Mouse (Mus musculus): Measurements from ENCODE around the gene Relch.
"Not testable (repeated sequence)": the region's sequence is repeated elsewhere in the genome, so short reads cannot be mapped to it uniquely, and the experiment has no call there.

The Relch gene

GRCm38 (mm10) chr1:105663171-105663961 is at the start of gene Relch, which contains the start of gene Pign:
TSS of gene Relch (plus strand) at chr1:105663861.
TSS of gene Pign (minus strand) at chr1:105663677.
- peak; percentile 99 for DNase-seq (ENCODE audit: low read depth, low spot score)

DNA sequence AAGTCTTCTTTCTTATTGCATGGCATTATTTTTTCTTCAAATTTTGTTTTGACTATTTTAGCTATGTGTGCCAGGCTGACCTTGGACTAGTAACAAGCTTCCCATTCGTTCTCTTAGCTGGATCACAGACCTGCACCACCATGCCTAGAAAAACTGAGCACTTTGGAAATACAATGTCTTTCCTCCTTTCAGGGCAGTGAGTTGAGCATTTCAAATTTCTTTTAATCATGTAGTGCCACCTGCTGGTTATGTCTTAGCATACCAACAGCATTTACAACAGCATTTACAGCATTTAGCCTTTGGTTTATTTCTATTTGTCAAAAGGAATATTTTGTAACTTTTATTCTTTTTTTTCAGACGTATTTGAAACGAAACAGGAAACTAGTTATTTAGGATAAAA is 33.2 kb upstream of the Relch start:
- peak; percentile 54 for DNase-seq (ENCODE audit: low read depth, low spot score)

DNA sequence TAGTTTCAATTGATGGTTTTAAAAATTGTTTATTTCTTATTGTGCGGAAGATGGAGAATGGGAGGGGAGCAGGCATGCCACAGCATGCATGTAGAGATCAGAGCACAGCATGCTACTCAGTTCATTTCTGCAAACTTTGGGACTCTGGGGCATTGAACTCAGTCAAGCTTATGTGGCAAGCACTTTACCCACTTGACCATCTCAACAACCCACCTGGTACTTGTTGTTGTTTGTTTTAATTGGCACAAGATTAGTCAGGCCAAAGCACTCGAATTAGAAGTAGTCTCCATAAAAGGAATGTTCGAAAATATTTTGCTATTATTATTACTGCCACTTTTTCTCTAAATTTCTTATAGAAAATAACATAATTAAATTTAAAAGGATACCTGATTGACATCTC is 19.6 kb upstream of the Relch start:
- DNase-seq (ENCODE audit: low read depth, low spot score), result no peak

- DNase-seq (ENCODE audit: low read depth, low spot score), result no peak
Observed at GRCm38 (mm10) chr1:105650650-105651049, 13.0 kb upstream of the Relch start.

GRCm38 (mm10) chr1:105653981-105654380 is 9.7 kb upstream of the Relch start:
- no peak for DNase-seq (ENCODE audit: low read depth, low spot score)

DNA sequence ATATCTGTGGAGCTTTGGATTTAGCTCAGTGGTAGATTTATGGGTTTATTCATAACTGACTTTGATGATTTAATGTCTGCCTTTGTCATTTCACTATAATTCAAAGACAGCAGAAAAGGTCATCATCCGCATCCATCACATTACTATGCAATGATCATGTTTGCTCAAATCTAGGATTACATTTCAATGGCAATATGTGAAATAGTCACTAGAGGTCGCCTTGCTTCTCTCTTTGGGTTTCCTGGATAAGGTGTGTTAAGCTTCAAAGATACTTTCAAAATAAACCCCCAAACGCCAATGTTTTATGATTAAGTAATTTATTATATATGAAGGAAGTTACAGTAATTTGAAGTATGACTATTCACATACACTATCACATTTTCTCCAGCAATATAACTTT is 3.6 kb upstream of the Relch start:
- peak; percentile 68 for DNase-seq (ENCODE audit: low read depth, low spot score)

DNA sequence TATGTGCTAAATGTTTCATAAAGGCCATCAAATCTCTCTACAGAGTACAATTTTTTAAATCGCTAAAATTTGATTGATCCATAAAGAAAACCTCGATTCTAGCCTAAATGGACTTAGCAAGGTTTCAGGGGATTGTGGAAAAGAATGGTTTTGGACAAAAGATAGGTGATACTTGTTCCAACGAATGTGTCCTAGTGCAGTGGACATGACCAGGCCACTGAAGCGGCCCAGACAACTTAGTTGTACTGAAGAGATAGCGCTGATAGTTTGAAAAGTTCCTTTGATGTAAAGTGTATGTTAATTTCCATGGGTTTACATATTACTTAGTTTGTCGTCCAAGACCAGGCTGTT is 866 bp upstream of the Relch start:
- no peak for DNase-seq (ENCODE audit: low read depth, low spot score)

- DNase-seq (ENCODE audit: low read depth, low spot score), result peak; percentile 27
Observed at GRCm38 (mm10) chr1:105663962-105664812, 526 bp downstream of the Relch start.

- DNase-seq (ENCODE audit: low read depth, low spot score), result no peak
Observed at GRCm38 (mm10) chr1:105669700-105670099, 6.0 kb downstream of the Relch start.

GRCm38 (mm10) chr1:105674763-105675162 is 11.1 kb downstream of the Relch start:
- no peak for DNase-seq (ENCODE audit: low read depth, low spot score)

DNA sequence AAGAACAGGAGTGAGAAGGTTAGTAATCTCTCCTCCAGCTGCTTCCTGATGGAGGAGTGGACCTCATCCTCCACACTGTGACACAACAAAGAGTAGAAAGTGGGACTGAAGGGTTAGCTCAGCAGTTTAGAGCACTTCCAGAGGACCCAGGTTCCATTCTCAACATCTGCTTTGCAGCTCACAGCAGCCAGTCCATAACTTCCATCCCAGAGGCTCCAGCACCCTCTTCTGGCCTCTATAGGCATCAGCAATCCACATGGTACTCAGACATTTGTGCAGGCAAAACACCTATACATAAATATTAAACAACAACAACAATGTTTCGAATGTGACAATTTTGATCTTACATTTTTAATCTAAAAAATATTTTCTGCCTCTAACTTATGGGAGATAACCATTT is 16.9 kb downstream of the Relch start:
- DNase-seq (ENCODE audit: low read depth, low spot score), result no peak

DNA sequence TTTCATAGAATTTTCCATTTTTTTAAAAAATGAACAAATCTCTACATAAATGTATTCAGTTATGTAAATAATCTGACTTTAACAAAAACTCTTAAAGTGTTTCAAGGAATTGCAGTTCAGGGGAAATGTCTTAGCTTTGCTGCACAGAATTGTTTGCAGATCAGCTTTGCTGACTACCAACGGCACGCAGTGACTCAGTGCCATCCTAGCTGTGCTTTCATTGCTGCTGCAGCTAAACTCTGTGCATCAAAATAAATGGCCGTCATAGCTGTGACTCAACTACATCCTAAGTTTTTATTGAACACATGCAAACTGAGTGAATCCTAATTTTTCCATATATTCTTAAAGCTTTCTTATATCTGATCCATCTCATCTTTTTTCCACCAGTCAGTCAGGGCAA is 21.8 kb downstream of the Relch start:
- no peak for DNase-seq (ENCODE audit: low read depth, low spot score)

DNA sequence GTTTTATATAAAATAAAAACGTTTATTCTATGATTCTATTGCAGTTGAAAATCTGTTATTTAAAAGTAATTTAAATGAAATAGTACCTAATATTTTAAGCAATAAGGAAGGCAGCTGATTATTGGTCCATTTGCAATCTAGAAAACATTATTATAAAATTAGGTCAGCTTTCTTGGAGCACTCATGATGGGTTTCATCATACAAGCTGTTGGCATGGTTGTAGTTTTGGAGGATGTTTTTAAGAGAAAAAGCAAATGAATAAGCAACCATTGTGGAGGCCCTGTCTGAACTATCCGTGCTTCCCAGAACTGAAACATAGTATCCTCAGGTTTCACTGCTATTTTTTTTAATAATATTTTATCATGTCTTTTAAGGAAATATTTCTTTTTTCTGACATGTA is 31.9 kb downstream of the Relch start:
- no peak for DNase-seq (ENCODE audit: low read depth, low spot score)

DNA sequence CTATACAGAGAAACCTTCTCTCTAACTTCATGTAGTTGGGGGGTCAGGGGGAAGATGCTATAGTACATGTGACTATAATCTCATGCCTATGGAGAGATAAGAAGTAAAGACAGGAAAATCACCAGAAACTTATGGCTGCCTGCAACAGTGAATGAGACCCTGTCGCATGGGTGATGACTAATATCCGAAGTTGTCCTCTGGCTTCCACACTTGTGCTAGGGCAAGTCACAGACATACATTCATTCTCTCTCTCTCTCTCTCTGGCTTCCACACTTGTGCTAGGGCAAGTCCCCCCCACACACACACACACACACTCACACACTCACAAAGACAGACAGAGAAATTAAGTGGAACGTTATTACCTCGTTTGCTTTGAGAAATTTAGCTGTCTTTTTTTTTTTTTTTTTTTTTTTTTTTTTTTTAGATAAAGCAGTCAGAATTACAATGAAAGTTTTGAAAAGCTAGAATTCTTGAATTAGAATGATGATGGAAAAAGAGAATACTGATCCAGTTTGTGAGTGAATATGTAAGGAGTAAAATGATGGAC is 37.4 kb downstream of the Relch start:
- no peak for DNase-seq (ENCODE audit: low read depth, low spot score)

GRCm38 (mm10) chr1:105709415-105709814 is 45.8 kb downstream of the Relch start:
- DNase-seq (ENCODE audit: low read depth, low spot score), result no peak

DNA sequence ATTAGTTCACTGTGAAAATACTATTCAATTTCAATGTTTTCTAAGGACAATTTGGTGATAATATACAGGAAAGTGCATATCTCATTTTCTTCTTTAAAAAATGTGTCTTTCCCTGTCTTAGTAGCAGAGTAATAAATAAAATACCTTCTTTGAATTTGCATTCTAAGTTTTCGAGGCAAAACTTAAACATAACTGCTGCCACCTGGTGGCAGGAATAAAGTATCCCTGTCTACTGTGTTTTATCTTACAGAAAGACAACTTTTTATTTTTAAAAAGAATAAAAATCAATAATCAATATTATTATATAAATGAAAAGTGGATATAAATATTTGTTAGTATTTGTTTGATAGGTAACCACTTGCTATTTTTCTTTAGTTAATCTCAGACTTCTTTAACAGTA is 47.6 kb downstream of the Relch start:
- peak; percentile 11 for DNase-seq (ENCODE audit: low read depth, low spot score)

- no peak for DNase-seq (ENCODE audit: low read depth, low spot score)
Observed at GRCm38 (mm10) chr1:105712822-105713221, 49.2 kb downstream of the Relch start.

DNA sequence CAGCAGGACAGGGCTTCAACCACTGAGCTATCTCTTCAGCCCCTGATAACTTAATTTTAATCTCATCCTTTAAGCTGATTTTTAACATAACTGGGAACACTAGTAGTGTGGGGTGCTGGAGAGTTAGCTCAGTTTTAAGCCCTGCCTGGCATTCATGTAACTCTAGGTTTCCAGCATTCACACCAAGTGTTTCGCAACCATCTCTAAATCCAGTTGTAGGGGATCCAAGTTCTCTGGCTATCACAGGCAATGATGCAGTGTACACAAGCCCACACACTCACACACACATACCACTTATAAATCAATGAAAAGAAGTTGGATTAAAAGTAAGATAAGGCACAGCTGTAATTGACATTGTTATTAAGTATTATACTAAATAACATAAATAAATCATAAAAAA is 54.7 kb downstream of the Relch start:
- no peak for DNase-seq (ENCODE audit: low read depth, low spot score)

- not testable (repeated sequence) for DNase-seq (ENCODE audit: low read depth, low spot score)
Observed at GRCm38 (mm10) chr1:105729246-105729645, 65.6 kb downstream of the Relch start.

DNA sequence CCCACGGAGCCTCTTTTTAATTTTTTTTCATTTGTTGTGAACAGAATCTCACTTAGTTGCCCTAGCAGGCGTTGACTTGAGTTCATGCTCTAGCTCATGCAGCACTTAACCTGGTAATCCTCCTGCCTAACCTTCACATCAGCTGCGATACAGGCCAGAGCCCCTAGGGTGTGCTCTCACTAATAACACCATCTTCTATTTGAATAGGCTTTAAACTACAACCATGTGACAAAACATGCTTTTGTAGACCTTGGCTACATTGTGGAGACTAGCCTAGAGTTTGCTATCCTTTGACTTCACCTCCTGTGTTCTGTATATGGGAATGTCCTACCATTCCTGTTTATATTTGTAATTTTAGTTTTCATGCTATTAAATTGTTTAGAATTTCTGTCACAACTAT is 71.7 kb downstream of the Relch start:
- peak; percentile 2 for DNase-seq (ENCODE audit: low read depth, low spot score)

DNA sequence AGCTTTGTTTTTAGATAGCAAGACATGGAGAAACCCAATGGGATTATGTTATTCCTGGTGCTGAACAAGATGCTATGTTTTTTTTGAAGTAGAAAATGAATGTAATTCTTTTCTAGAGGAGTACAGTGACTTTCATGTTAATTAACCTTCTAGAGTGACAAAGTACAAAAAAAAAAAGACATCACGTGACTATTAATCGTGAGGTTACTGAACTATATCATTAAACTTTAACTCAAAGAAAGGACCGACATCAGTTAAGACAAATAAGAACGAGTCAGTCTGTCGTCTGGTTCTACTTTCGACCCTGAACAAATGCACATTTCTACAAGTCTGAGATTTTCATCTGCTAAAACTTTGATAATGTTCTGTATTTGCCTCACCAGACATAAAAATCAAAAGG is 74.7 kb downstream of the Relch start:
- no peak for DNase-seq (ENCODE audit: low read depth, low spot score)

GRCm38 (mm10) chr1:105739493-105739892 is 75.8 kb downstream of the Relch start:
- no peak for DNase-seq (ENCODE audit: low read depth, low spot score)

- no peak for DNase-seq (ENCODE audit: low read depth, low spot score)
Observed at GRCm38 (mm10) chr1:105742481-105742880, 78.8 kb downstream of the Relch start.
